Mouse (Mus musculus): ENCODE results near the gene Tgm1. TPM values are rescaled to one million over a fixed set of nuclear protein-coding genes. Genes with fewer than 3 reads are reported as not detected.
A peak's percentile ranks its signal among the peaks of the same experiment; 100 is the strongest.

The Tgm1 gene
- polyA plus RNA-seq, 1 experiment from 2014 or later = 3.0 TPM

GRCm38 (mm10) chr14:55745861-55746237, 32.1 kb upstream of the Tgm1 start:
- Histone ChIP-seq H3K9me3 (ENCODE audit: control insufficient read depth, low read length) (no peaks in the 10 kb centered on the region), H3K36me3 (ENCODE audit: control insufficient read depth, insufficient read depth, low read length) (peaks cover 16% of the 10 kb centered on the region), H3K27me3 (replicated peaks; ENCODE audit: control insufficient read depth, insufficient read depth, low read length) (no peaks in the 10 kb centered on the region), H3K27ac (ENCODE audit: low read depth, low read length) (peak overlapping the region; percentile 73), H3K4me1 (replicated peaks; ENCODE audit: control insufficient read depth, insufficient read depth, low read length) (peaks cover 19% of the 10 kb centered on the region), H3K9ac (ENCODE audit: low read depth, low read length) (peak overlapping the region; percentile 92), H3K4me2 (peak overlapping the region; percentile 98), H3K4me3 (ENCODE audit: low read depth, low read length) (peak overlapping the region; percentile 96)
- ATAC-seq (replicated peaks; ENCODE audit: low FRiP score) = peak; percentile 2; the same call in 1 of the 2 replicates
- WGBS = 1% methylated on average over 31 of the region's 31 CpGs
- peak; percentile 58 for DNase-seq (ENCODE audit: low spot score)

- H3K4me2 ChIP-seq = peak within 1 kb of the TSS; percentile 98
- WGBS = 2% methylated on average over 39 of the region's 48 CpGs
- DNase-seq (ENCODE audit: low spot score) (peak; percentile 96), ATAC-seq (replicated peaks; ENCODE audit: low FRiP score) (peak; percentile 89)
- peaks cover 12% of the 10 kb centered on the region for H3K36me3 ChIP-seq (ENCODE audit: control insufficient read depth, insufficient read depth, low read length)
- peak within 1 kb of the TSS; percentile 92 for H3K9ac ChIP-seq (ENCODE audit: low read depth, low read length)
- H3K4me3 ChIP-seq (ENCODE audit: low read depth, low read length) = peak within 1 kb of the TSS; percentile 96
- peaks cover 19% of the 10 kb centered on the region for H3K4me1 ChIP-seq (replicated peaks; ENCODE audit: control insufficient read depth, insufficient read depth, low read length)
- no peaks in the 10 kb centered on the region for H3K27me3 ChIP-seq (replicated peaks; ENCODE audit: control insufficient read depth, insufficient read depth, low read length)
- H3K9me3 ChIP-seq (ENCODE audit: control insufficient read depth, low read length) = no peaks in the 10 kb centered on the region
- H3K27ac ChIP-seq (ENCODE audit: low read depth, low read length) = peak within 1 kb of the TSS; percentile 73
Measured at GRCm38 (mm10) chr14:55745180-55745860, 31.6 kb upstream of the Tgm1 start, which contains the start of the genes Dhrs1 and Nop9. Dhrs1 (minus strand) TSS chr14:55745690. Nop9 (plus strand) TSS chr14:55745693.

GRCm38 (mm10) chr14:55743711-55744110, 30.0 kb upstream of the Tgm1 start:
- WGBS = 22% methylated on average over 10 of the region's 10 CpGs

GRCm38 (mm10) chr14:55737086-55737687, 23.5 kb upstream of the Tgm1 start:
- H3K9me3 ChIP-seq (ENCODE audit: control insufficient read depth, low read length) = no peaks in the 10 kb centered on the region
- no peak for DNase-seq (ENCODE audit: low spot score)
- H3K27me3 ChIP-seq (replicated peaks; ENCODE audit: control insufficient read depth, insufficient read depth, low read length) = no peaks in the 10 kb centered on the region
- H3K4me1 ChIP-seq (replicated peaks; ENCODE audit: control insufficient read depth, insufficient read depth, low read length) = no peaks in the 10 kb centered on the region
- H3K36me3 ChIP-seq (ENCODE audit: control insufficient read depth, insufficient read depth, low read length) = peaks cover 14% of the 10 kb centered on the region; the same call in 1 of the 2 replicates
- H3K4me2 ChIP-seq = no peak overlapping the region
- H3K9ac ChIP-seq (ENCODE audit: low read depth, low read length) = no peak overlapping the region
- H3K4me3 ChIP-seq (ENCODE audit: low read depth, low read length) = no peak overlapping the region
- WGBS = 83% methylated on average over 9 of the region's 9 CpGs
- no peak overlapping the region for H3K27ac ChIP-seq (ENCODE audit: low read depth, low read length)
- no peak for ATAC-seq (replicated peaks; ENCODE audit: low FRiP score)

More at GRCm38 (mm10) chr14:55743711-55744110, 30.0 kb upstream of the Tgm1 start:
- no peak overlapping the region for H3K4me3 ChIP-seq (ENCODE audit: low read depth, low read length)
- H3K4me2 ChIP-seq = peak overlapping the region; percentile 16
- no peak overlapping the region for H3K27ac ChIP-seq (ENCODE audit: low read depth, low read length)
- peak; percentile 78 for DNase-seq (ENCODE audit: low spot score)
- H3K36me3 ChIP-seq (ENCODE audit: control insufficient read depth, insufficient read depth, low read length) = peaks cover 12% of the 10 kb centered on the region
- peak overlapping the region; percentile 44; the same call in 1 of the 2 replicates for H3K9ac ChIP-seq (ENCODE audit: low read depth, low read length)
- peak; percentile 68 for ATAC-seq (replicated peaks; ENCODE audit: low FRiP score)
- H3K9me3 ChIP-seq (ENCODE audit: control insufficient read depth, low read length) = no peaks in the 10 kb centered on the region
- H3K27me3 ChIP-seq (replicated peaks; ENCODE audit: control insufficient read depth, insufficient read depth, low read length) = no peaks in the 10 kb centered on the region
- peaks cover 19% of the 10 kb centered on the region for H3K4me1 ChIP-seq (replicated peaks; ENCODE audit: control insufficient read depth, insufficient read depth, low read length)

- no peaks in the 10 kb centered on the region for H3K9me3 ChIP-seq (ENCODE audit: control insufficient read depth, low read length)
Measured at GRCm38 (mm10) chr14:55735758-55736157, 22.0 kb upstream of the Tgm1 start.

GRCm38 (mm10) chr14:55735334-55735733, 21.6 kb upstream of the Tgm1 start:
- peaks cover 14% of the 10 kb centered on the region; the same call in 1 of the 2 replicates for H3K36me3 ChIP-seq (ENCODE audit: control insufficient read depth, insufficient read depth, low read length)
- H3K4me3 ChIP-seq (ENCODE audit: low read depth, low read length) = no peak overlapping the region
- no peaks in the 10 kb centered on the region for H3K9me3 ChIP-seq (ENCODE audit: control insufficient read depth, low read length)
- ATAC-seq (replicated peaks; ENCODE audit: low FRiP score) = no peak
- no peaks in the 10 kb centered on the region for H3K4me1 ChIP-seq (replicated peaks; ENCODE audit: control insufficient read depth, insufficient read depth, low read length)
- no peak for DNase-seq (ENCODE audit: low spot score)
- H3K9ac ChIP-seq (ENCODE audit: low read depth, low read length) = no peak overlapping the region
- no peaks in the 10 kb centered on the region for H3K27me3 ChIP-seq (replicated peaks; ENCODE audit: control insufficient read depth, insufficient read depth, low read length)
- 55% methylated on average over 3 of the region's 3 CpGs for WGBS
- no peak overlapping the region for H3K4me2 ChIP-seq
- no peak overlapping the region for H3K27ac ChIP-seq (ENCODE audit: low read depth, low read length)

More at GRCm38 (mm10) chr14:55735758-55736157, 22.0 kb upstream of the Tgm1 start:
- H3K4me1 ChIP-seq (replicated peaks; ENCODE audit: control insufficient read depth, insufficient read depth, low read length) = no peaks in the 10 kb centered on the region
- 76% methylated on average over 4 of the region's 4 CpGs for WGBS
- no peaks in the 10 kb centered on the region for H3K27me3 ChIP-seq (replicated peaks; ENCODE audit: control insufficient read depth, insufficient read depth, low read length)
- no peak overlapping the region for H3K27ac ChIP-seq (ENCODE audit: low read depth, low read length)
- DNase-seq (ENCODE audit: low spot score) = no peak
- no peak for ATAC-seq (replicated peaks; ENCODE audit: low FRiP score)
- no peak overlapping the region for H3K4me2 ChIP-seq
- H3K36me3 ChIP-seq (ENCODE audit: control insufficient read depth, insufficient read depth, low read length) = peaks cover 14% of the 10 kb centered on the region; the same call in 1 of the 2 replicates
- H3K4me3 ChIP-seq (ENCODE audit: low read depth, low read length) = no peak overlapping the region
- no peak overlapping the region for H3K9ac ChIP-seq (ENCODE audit: low read depth, low read length)

- Histone ChIP-seq H3K9ac (ENCODE audit: low read depth, low read length) (no peak overlapping the region), H3K9me3 (ENCODE audit: control insufficient read depth, low read length) (no peaks in the 10 kb centered on the region), H3K27me3 (replicated peaks; ENCODE audit: control insufficient read depth, insufficient read depth, low read length) (no peaks in the 10 kb centered on the region), H3K27ac (ENCODE audit: low read depth, low read length) (no peak overlapping the region), H3K4me2 (no peak overlapping the region), H3K36me3 (ENCODE audit: control insufficient read depth, insufficient read depth, low read length) (peaks cover 10% of the 10 kb centered on the region; the same call in 1 of the 2 replicates), H3K4me1 (replicated peaks; ENCODE audit: control insufficient read depth, insufficient read depth, low read length) (no peaks in the 10 kb centered on the region), H3K4me3 (ENCODE audit: low read depth, low read length) (no peak overlapping the region)
- no peak for ATAC-seq (replicated peaks; ENCODE audit: low FRiP score)
- 73% methylated on average over 7 of the region's 7 CpGs for WGBS
- DNase-seq (ENCODE audit: low spot score) = no peak
Measured at GRCm38 (mm10) chr14:55734869-55735268, 21.1 kb upstream of the Tgm1 start.

- Histone ChIP-seq H3K27ac (ENCODE audit: low read depth, low read length) (no peak overlapping the region), H3K36me3 (ENCODE audit: control insufficient read depth, insufficient read depth, low read length) (peaks cover 3% of the 10 kb centered on the region; the same call in 1 of the 2 replicates), H3K4me3 (ENCODE audit: low read depth, low read length) (no peak overlapping the region), H3K9ac (ENCODE audit: low read depth, low read length) (no peak overlapping the region), H3K27me3 (replicated peaks; ENCODE audit: control insufficient read depth, insufficient read depth, low read length) (no peaks in the 10 kb centered on the region), H3K4me2 (no peak overlapping the region), H3K4me1 (replicated peaks; ENCODE audit: control insufficient read depth, insufficient read depth, low read length) (no peaks in the 10 kb centered on the region), H3K9me3 (ENCODE audit: control insufficient read depth, low read length) (no peaks in the 10 kb centered on the region)
- ATAC-seq (replicated peaks; ENCODE audit: low FRiP score) (no peak), DNase-seq (ENCODE audit: low spot score) (no peak)
- WGBS = 64% methylated on average over 10 of the region's 10 CpGs
Measured at GRCm38 (mm10) chr14:55733889-55734288, 20.2 kb upstream of the Tgm1 start.
